Mouse (Mus musculus) liver, postnatal 0 days (tissue): Measurements from ENCODE around the gene Dnajb13. TPM values are rescaled to one million over a fixed set of nuclear protein-coding genes. Genes with fewer than 3 reads are reported as not detected.

Source experiments
- ATAC-seq: fragments of 200-750 bp; cut with Nextera tagmentation; 2 replicates; pipeline ENCODE4 v1.8.0; 2017; ENCODE audit warnings: mild to moderate bottlenecking, moderate library complexity
- DNase-seq: peaks from one replicate; pipeline ENCODE4 v3.0.0-alpha.2; 2016
- H3K27ac ChIP-seq: fragments of 300-500 bp; sonication (generic); 2 replicates; pipeline ENCODE4 v1.5.1; 2014; ENCODE audit warnings: antibody characterized with exemption, moderate library complexity, mild to moderate bottlenecking, low read depth
- H3K27me3 ChIP-seq: fragments of 300-500 bp; sonication (generic); 2 replicates; pipeline ENCODE4 v1.6.1; 2014; ENCODE audit warnings: low read length, control low read depth, mixed read lengths; ENCODE audit not compliant: insufficient read depth
- H3K36me3 ChIP-seq: fragments of 300-500 bp; sonication (generic); replicated peaks from 2 replicates; pipeline ENCODE4 v1.6.1; 2014; ENCODE audit warnings: mild to moderate bottlenecking, control low read depth, low read length, moderate library complexity, mixed read lengths; ENCODE audit not compliant: insufficient read depth
- H3K4me1 ChIP-seq: fragments of 300-500 bp; sonication (generic); 2 replicates; pipeline ENCODE4 v1.6.1; 2014; ENCODE audit warnings: antibody characterized with exemption, mild to moderate bottlenecking, control low read depth; ENCODE audit not compliant: insufficient read depth
- H3K4me2 ChIP-seq: fragments of 300-500 bp; sonication (generic); 2 replicates; pipeline ENCODE4 v1.6.1; 2014; ENCODE audit warnings: low read depth, mild to moderate bottlenecking, low read length, moderate library complexity, mixed read lengths
- H3K4me3 ChIP-seq: fragments of 300-500 bp; sonication (generic); 2 replicates; pipeline ENCODE4 v1.5.1; 2014; ENCODE audit warnings: low read depth, low read length
- H3K9ac ChIP-seq: fragments of 300-500 bp; sonication (generic); replicated peaks from 2 replicates; pipeline ENCODE4 v1.6.1; 2014; ENCODE audit warnings: mild to moderate bottlenecking, moderate library complexity
- H3K9me3 ChIP-seq: fragments of 300-500 bp; sonication (generic); 2 replicates; pipeline ENCODE4 v1.6.1; 2016; ENCODE audit warnings: mild to moderate bottlenecking, control low read depth, low read length, mixed read lengths
- CTCF ChIP-seq: sonication (generic); IDR thresholded peaks from 2 replicates; pipeline ENCODE4 v1.5.1; 2016; ENCODE audit warnings: antibody characterized with exemption, low read depth
- EP300 ChIP-seq: IDR thresholded peaks from 2 replicates; pipeline ENCODE4 v1.6.1; 2016; ENCODE audit warnings: antibody characterized with exemption, low read depth, mild to moderate bottlenecking
- WGBS: fragments of 180-500 bp; shearing (Covaris S2); extraction: QIAGEN DNeasy Blood & Tissue Kit; methylation state at CpG from one replicate; pipeline ENCODE4 v1.1.7; 2014; ENCODE audit not compliant: insufficient replicate concordance; 5-methylcytosine and 5-hydroxymethylcytosine counted together
- polyA plus RNA-seq: library from polyadenylated mRNA; unstranded; fragments of >200 nt; fragmentation: Nextera tagmentation; extraction: Ambion mirVana; gene quantifications from 2 replicates; pipeline ENCODE4 v1.2.1, GENCODE M21; 2015

Dnajb13 gene
- polyA plus RNA-seq, 1 experiment from 2014 or later, result 1.8 TPM

GRCm38 (mm10) chr7:100469502-100469901 is 45.3 kb downstream of the Dnajb13 start:
- Histone ChIP-seq H3K36me3 (peaks cover 16% of the 10 kb centered on the region), H3K9ac (no peak overlapping the region), H3K9me3 (no peaks in the 10 kb centered on the region), H3K27me3 (no peaks in the 10 kb centered on the region), H3K27ac (0 out of 2 replicates have a peak overlapping the region, but pooled peaks have one; percentile 36), H3K4me2 (no peak overlapping the region), H3K4me3 (no peak overlapping the region), H3K4me1 (peaks cover 43% of the 10 kb centered on the region)
- DNase-seq (no peak), ATAC-seq (no peak)
- no peak for TF ChIP-seq EP300
- TF ChIP-seq CTCF, result no peak
- WGBS, result 88% methylated on average over 1 of the region's 1 CpGs

- Histone ChIP-seq H3K36me3 (peaks cover 22% of the 10 kb centered on the region), H3K27ac (peak overlapping the region; percentile 94), H3K9me3 (no peaks in the 10 kb centered on the region), H3K27me3 (no peaks in the 10 kb centered on the region), H3K4me2 (no peak overlapping the region), H3K4me3 (no peak overlapping the region), H3K4me1 (peaks cover 50% of the 10 kb centered on the region), H3K9ac (no peak overlapping the region)
- TF ChIP-seq EP300 (no peak), CTCF (no peak)
- DNase-seq (no peak), ATAC-seq (no peak)
- 92% methylated on average over 6 of the region's 6 CpGs for WGBS
Observed at GRCm38 (mm10) chr7:100468761-100469160, 46.0 kb downstream of the Dnajb13 start.

- ATAC-seq (peak; percentile 90), DNase-seq (peak; percentile 81)
- H3K27me3 ChIP-seq, result no peaks in the 10 kb centered on the region
- no peaks in the 10 kb centered on the region for H3K9me3 ChIP-seq
- peak overlapping the region; percentile 75 for H3K4me2 ChIP-seq
- peak overlapping the region; percentile 94 for H3K27ac ChIP-seq
- peak overlapping the region; percentile 43 for H3K4me3 ChIP-seq
- TF ChIP-seq CTCF, result no peak
- TF ChIP-seq EP300, result peak; percentile 98
- peaks cover 35% of the 10 kb centered on the region for H3K36me3 ChIP-seq
- peaks cover 67% of the 10 kb centered on the region for H3K4me1 ChIP-seq
- 59% methylated on average over 11 of the region's 11 CpGs for WGBS
- H3K9ac ChIP-seq, result peak overlapping the region; percentile 75
Observed at GRCm38 (mm10) chr7:100466781-100467510, 47.8 kb downstream of the Dnajb13 start.

- Histone ChIP-seq H3K4me2 (peak overlapping the region; percentile 75), H3K27ac (peak overlapping the region; percentile 94), H3K27me3 (no peaks in the 10 kb centered on the region), H3K36me3 (peaks cover 37% of the 10 kb centered on the region), H3K4me3 (peak overlapping the region; percentile 43), H3K9ac (peak overlapping the region; percentile 75), H3K9me3 (no peaks in the 10 kb centered on the region), H3K4me1 (peaks cover 77% of the 10 kb centered on the region)
- 25% methylated on average over 5 of the region's 5 CpGs for WGBS
- ATAC-seq, result peak; percentile 54
- no peak; the same call in 1 of the 2 replicates for TF ChIP-seq EP300
- TF ChIP-seq CTCF, result no peak
- peak; percentile 88 for DNase-seq
Observed at GRCm38 (mm10) chr7:100465656-100466309, 49.0 kb downstream of the Dnajb13 start.

- TF ChIP-seq EP300 (0 out of 2 replicates have a peak, but pooled peaks have one; percentile 7), CTCF (no peak)
- peak overlapping the region; percentile 94 for H3K27ac ChIP-seq
- peak; percentile 12; the same call in 1 of the 2 replicates for ATAC-seq
- no peaks in the 10 kb centered on the region for H3K27me3 ChIP-seq
- peak overlapping the region; percentile 43 for H3K4me3 ChIP-seq
- H3K4me2 ChIP-seq, result peak overlapping the region; percentile 75
- no peaks in the 10 kb centered on the region for H3K9me3 ChIP-seq
- peak overlapping the region; percentile 75 for H3K9ac ChIP-seq
- peaks cover 77% of the 10 kb centered on the region for H3K4me1 ChIP-seq
- H3K36me3 ChIP-seq, result peaks cover 39% of the 10 kb centered on the region
- WGBS, result 51% methylated on average over 4 of the region's 4 CpGs
- DNase-seq, result peak; percentile 63
Observed at GRCm38 (mm10) chr7:100465248-100465647, 49.5 kb downstream of the Dnajb13 start.

GRCm38 (mm10) chr7:100464248-100464647 is 50.5 kb downstream of the Dnajb13 start:
- Histone ChIP-seq H3K9me3 (no peaks in the 10 kb centered on the region), H3K27me3 (no peaks in the 10 kb centered on the region), H3K4me3 (no peak overlapping the region), H3K4me1 (peaks cover 72% of the 10 kb centered on the region), H3K27ac (peak overlapping the region; percentile 94), H3K36me3 (peaks cover 41% of the 10 kb centered on the region), H3K4me2 (peak overlapping the region; percentile 75), H3K9ac (peak overlapping the region; percentile 33; the same call in 1 of the 2 replicates)
- no peak for DNase-seq
- no peak for ATAC-seq
- no peak for TF ChIP-seq CTCF
- TF ChIP-seq EP300, result no peak
- 81% methylated on average over 7 of the region's 7 CpGs for WGBS
